Mouse (Mus musculus): Measurements from ENCODE around the gene Dgcr2.
A peak's percentile ranks its signal among the peaks of the same experiment; 100 is the strongest.

Dgcr2 gene

GRCm38 (mm10) chr16:17911052-17911595 is 12.8 kb upstream of the Dgcr2 start, which contains the start of gene Ess2:
TSS of gene Ess2 (minus strand) at chr16:17911348.
- peak; percentile 92 for DNase-seq

DNA sequence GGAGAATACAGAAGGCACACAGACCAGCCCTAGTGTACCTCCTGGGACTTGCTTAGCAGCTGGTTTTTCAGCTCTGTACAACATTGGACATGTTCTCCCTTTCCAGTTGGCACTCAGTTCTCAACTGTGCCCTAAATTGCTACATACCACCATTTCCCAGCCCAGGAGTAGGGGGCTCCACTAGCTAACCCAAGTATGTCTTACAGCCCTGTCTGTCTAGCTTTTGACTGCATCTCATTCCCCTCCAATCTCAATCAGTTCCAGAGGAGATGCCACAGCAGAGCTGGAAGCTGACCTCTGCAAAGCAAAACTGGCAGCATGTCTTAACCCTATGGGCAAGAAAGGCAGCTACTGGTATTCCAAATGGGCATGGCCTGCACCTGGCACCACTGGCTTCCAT is 2.3 kb downstream of the Dgcr2 start:
- DNase-seq: no peak

- no peak for DNase-seq
Measured at GRCm38 (mm10) chr16:17893923-17894322, 4.4 kb downstream of the Dgcr2 start, which contains the start of gene Tssk1. TSS of gene Tssk1 (plus strand) at chr16:17894223.

GRCm38 (mm10) chr16:17892606-17893005 is 5.8 kb downstream of the Dgcr2 start:
- DNase-seq: peak; percentile 84

GRCm38 (mm10) chr16:17891567-17891959 is 6.8 kb downstream of the Dgcr2 start, which contains the start of gene Gm20518:
TSS of gene Gm20518 (minus strand) at chr16:17891671.
- peak; percentile 99 for DNase-seq

DNA sequence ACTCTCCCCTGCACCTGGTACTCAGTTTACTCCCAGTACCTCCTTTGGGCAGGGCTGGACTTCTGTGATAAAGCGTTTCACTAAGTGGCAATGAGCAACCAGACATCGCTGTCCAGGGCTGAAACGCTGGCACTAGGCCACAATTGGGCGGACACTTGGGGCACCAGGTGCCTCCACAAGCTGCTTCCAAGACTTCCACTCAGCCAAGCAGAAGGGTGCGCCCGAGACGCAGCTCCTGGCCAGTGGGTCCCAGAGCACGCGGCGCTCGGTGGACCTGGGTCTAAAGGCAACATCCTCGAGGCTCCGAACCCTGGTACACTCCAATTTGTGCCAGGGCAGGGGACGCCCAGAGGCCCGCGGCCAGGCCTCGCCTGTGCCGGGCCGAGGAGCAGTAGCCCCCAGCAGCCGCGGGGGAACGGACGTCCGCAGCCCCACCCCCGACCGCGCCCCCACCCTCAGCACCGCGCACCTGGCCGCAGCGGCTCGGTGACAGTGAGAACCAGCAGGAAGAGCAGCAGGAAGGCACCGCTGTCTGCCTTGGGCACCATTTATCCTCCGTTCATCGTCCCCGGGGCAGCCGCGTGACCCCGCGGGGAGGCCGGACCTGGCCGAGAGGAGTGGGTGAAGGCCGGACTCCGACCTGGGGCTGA is 7.3 kb downstream of the Dgcr2 start:
- DNase-seq: peak; percentile 87

DNA sequence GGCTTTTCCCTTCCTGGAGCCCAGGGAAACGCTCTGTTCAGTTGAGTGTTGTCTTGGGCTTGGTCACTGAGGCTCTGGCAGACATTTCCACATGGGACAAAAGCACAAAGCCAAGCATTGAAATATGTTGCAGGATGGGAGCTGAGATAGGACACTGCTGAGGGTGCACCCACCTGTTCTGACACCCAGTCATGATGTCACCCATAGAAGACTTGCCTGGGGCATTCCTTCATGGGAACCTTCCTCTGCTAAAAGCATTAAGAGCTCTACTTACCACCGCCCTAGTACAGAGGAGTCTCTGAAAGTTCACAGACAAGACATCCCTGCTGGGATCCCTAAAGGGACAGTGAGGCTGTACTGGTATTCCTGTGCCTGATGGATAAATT is 8.0 kb downstream of the Dgcr2 start:
- DNase-seq: no peak

- DNase-seq: no peak
Measured at GRCm38 (mm10) chr16:17889689-17890341, 8.5 kb downstream of the Dgcr2 start.

- no peak for DNase-seq
Measured at GRCm38 (mm10) chr16:17884116-17884515, 14.2 kb downstream of the Dgcr2 start.

GRCm38 (mm10) chr16:17882196-17882595 is 16.2 kb downstream of the Dgcr2 start:
- DNase-seq: no peak

DNA sequence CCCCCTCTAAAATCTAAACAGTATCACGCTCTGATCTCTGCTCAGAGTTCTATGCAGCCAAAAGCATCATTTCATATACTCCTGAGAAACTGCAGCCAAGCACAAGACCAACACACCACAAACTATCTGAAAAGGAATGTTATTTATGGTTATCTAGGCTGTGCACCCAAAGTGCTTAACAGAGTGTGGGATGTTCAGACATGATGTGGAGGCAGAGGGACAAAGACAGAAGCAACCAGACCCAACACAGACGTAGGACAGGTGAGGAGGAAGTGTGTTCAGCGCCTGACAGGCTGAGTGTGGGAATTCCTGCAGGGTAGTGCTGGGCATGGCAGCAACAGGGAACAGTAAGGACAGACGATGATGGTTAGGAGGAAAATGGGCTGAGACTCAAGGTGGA is 18.8 kb downstream of the Dgcr2 start:
- DNase-seq: no peak

- no peak for DNase-seq
Measured at GRCm38 (mm10) chr16:17876096-17876495, 22.3 kb downstream of the Dgcr2 start.

GRCm38 (mm10) chr16:17875174-17875573 is 23.2 kb downstream of the Dgcr2 start:
- no peak for DNase-seq

DNA sequence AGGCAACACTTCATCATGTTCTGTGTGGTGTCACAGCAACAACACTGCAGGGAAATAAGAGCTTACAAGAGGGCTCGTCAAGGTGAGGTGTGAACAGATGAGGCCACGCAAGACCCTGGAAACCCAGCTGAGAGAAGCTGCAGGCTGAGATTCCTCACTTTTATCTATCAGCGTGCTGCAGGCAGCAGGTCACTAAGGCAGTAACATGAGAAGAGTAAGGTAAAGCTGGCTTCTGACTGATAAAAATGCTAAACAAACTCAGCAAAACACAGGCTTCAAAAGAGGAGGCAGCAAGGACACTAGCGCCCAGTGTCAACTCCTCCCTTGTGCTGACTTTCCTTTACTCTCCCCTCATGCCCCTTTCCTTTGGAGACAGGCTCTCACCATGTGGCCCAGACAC is 25.4 kb downstream of the Dgcr2 start:
- no peak for DNase-seq

GRCm38 (mm10) chr16:17871248-17871647 is 27.1 kb downstream of the Dgcr2 start:
- no peak for DNase-seq

DNA sequence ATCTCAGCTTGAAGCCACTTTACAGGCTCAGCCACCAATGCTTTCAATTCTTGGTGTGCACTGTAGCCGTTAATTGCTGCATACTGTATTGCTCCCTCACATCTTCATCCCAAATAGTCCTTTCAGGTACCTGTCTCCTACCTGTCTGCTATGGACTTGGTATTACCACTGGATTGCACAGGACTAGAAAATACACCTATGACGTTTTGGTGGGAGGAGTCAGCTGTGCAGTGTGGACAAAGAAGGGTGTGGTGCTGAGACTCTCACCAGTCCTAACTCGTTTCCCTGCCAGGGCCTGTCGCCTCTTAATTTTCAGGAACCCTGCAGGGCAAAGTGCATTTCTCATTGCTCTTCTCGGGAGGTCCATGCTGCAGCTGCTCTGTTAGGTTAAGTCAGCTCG is 32.6 kb downstream of the Dgcr2 start:
- peak; percentile 25 for DNase-seq

- DNase-seq: no peak
Measured at GRCm38 (mm10) chr16:17865293-17865692, 33.1 kb downstream of the Dgcr2 start.

- DNase-seq: peak; percentile 29
Measured at GRCm38 (mm10) chr16:17858592-17858991, 39.8 kb downstream of the Dgcr2 start.

DNA sequence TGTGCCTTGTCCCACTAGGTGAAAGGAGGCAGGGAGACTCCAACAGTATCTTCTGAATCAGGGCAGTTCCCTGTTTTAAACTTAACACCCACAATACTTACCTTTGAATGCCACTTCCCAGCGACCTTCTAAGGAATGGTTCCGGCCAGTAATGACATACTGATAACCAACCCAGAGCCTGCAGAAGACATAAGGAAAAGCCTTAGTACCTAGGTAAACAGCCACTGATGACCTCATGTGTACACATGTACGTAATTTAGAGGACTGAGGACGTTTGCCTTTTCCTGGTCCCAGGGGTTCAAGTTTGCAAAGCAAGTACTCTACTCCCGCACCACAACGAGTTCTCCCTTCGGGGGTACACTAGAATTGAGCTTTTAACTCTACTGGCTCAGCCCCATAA is 41.2 kb downstream of the Dgcr2 start:
- no peak for DNase-seq

- no peak for DNase-seq
Measured at GRCm38 (mm10) chr16:17853263-17853662, 45.1 kb downstream of the Dgcr2 start.

DNA sequence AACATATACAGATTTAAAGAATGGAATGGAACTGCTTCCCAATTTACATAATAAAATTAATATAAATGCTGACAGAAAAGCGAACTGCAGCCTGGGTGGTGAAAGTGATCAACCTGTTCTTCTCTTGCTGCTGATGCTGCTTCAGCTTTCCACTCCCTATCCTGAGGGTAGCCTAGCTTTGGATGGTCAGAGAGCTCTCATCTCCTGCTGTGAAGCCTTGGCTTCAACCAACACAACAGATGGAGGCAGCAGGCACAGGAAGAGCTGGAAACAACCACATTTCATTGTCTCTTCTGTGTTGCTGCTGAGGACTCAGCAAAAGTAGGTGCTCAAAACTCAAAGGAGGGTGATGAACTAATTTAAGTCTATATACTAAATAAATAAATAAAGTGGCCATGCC is 46.5 kb downstream of the Dgcr2 start:
- DNase-seq: no peak

DNA sequence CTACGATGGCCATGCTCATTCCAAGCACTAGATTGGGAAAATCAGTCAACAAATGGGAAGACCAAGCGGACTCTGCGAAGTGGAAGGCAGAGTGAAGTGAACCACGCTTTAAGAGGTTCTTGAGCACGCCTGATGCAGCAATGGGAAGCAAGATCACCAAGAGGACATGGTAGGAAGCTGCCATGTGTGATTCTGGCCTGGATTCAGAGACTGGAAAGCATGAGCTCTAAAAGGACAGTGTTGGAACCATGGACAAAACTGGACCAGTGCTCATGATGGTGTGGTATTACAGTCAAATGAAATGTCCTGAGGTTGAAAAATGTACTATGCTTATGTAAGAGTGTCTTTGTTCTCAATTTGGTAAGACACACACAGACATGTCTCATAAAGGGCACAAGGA is 47.0 kb downstream of the Dgcr2 start:
- DNase-seq: no peak

DNA sequence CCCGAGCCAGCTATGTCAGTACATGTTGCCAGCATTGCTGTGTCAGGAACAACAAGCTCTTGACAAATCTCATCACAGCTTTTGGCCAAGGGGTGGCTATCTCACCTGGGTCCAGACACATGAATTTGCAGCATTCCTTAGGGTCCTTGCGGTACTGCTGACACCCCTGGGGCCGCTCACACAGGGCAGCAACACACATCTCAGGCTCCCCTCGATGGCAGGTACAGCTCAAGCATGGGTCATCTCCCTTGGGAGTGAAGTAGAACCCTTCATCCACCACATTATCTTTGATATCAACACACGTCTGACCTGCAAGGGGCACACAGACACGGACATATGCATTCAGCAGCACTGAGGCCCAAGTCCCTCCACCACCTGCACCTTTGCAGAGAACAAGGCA is 48.9 kb downstream of the Dgcr2 start:
- DNase-seq: no peak

DNA sequence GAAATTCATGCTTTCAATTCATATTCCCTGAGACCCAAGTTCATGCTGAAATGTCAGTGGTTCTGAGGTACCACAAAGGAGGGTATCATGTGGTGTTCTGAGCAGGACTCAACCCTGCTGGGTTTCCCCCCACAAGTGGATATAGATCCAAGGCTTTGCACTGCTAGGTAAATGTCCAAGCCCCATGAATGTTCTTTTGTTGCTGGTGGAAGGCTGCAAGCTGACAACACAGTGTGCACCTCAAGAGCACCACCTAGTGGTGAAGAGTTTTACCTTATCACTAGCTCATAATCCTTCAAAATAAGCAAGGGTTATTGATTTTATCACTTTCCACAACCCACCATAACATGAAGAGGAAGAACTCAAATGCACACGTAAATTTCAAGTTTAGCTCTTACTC is 49.4 kb downstream of the Dgcr2 start:
- peak; percentile 18 for DNase-seq
